Mouse (Mus musculus) erythroblast, embryonic 14.5 days (primary cell): Measurements from ENCODE around the gene Ppp3ca.

Experiments
- GATA1 ChIP-seq: IDR thresholded peaks from 2 replicates; pipeline ENCODE4 v1.6.1; 2012; ENCODE audit warnings: low read length, inconsistent platforms, mixed read lengths
- TAL1 ChIP-seq: IDR thresholded peaks from 3 replicates; pipeline ENCODE4 v1.6.1; 2012; ENCODE audit warnings: low read length, inconsistent platforms, mixed read lengths

DNA sequence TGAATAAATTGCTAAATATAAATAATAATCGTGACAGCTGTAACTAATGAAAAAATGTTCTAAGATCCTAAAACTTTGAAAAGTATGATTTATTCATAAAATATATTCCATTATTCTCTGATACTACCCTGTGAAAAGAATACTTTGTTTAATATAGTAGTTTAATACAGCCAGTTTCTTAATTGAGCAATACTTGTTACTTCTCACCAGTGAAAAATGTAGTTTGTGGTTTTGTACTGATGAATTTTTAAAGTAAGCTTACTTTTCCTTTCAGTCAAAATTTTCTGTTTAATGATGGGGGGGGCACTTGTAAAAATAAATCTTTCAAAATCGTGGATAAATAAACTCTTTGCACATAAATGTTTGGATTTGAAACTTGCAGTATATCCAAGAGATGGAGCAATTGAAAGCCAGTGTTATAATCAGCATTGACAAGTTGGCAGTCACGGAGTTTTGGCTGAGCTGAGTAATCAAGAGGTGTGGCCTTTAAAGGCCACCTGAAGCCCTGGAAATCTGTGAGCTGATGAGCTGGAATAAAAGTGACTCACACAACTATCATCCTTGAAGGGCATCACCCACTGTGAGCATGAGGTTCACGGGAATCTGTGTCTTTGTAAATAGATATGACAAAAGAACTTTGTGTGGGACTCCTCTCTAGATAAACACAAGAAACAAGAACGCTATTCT, 29.2 kb upstream of the Ppp3ca start:
- TF ChIP-seq GATA1, result no peak
- no peak for TF ChIP-seq TAL1
